Mouse (Mus musculus) ES-E14 (cell line): ENCODE measurements around the gene Nfib.

Source experiments
- CHD2 ChIP-seq: IDR thresholded peaks from 2 replicates; pipeline ENCODE4 v1.6.1; 2014; ENCODE audit warnings: mild to moderate bottlenecking, low read depth, low read length, inconsistent platforms
- HCFC1 ChIP-seq: IDR thresholded peaks from 2 replicates; pipeline ENCODE4 v1.6.1; 2012; ENCODE audit warnings: low read length, inconsistent platforms, borderline replicate concordance; ENCODE audit not compliant: insufficient read depth
- ZC3H11A ChIP-seq: IDR thresholded peaks from 2 replicates; pipeline ENCODE4 v1.6.1; 2012; ENCODE audit warnings: low read depth, mild to moderate bottlenecking, inconsistent platforms, low read length, borderline replicate concordance
- ZNF384 ChIP-seq: IDR thresholded peaks from 2 replicates; pipeline ENCODE4 v1.6.1; 2012; ENCODE audit warnings: low read depth, low read length, inconsistent platforms

DNA sequence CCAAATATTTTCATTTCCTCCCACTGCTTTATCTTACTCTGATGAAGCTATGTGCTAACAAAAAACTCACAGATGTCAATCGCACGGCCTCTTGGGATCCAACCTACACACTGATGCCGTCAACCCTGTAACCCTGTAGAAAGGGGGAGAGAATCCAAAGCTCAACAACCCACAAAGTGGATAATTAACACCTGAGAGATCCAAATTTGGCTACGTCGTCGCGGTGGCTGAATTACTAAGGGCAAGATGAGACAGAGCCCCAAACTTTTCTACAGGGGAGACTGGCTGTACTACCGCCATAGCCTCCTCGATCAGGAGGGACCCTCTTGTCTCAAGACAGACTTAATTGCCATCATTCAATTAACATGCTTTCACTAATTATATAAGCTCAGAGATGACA is 99.2 kb downstream of the Nfib start:
- TF ChIP-seq CHD2 (no peak), ZC3H11A (no peak), HCFC1 (no peak), ZNF384 (no peak)
